Mouse (Mus musculus): ENCODE results near the gene Adamts20.

Gene Adamts20

DNA sequence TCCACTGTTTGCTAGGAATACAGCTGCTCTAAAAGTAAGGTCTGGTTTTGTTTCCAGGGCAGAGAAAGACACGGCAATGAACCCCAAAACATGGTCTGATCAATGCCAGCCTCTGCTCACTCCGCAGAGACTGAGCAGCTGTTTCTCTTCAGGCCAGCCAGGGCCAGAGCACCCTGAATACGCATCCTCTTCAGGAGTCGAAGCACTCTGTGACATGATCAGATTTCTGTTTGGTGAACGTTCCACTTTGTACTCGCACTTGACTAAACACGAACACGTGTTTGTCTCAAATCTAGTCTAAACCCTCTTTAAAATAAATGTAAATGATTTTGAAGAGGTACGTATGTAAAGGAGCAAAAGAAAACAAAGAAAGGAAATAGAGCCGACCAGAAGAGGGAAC is 130.6 kb downstream of the Adamts20 start:
- DNase-seq: no peak

DNA sequence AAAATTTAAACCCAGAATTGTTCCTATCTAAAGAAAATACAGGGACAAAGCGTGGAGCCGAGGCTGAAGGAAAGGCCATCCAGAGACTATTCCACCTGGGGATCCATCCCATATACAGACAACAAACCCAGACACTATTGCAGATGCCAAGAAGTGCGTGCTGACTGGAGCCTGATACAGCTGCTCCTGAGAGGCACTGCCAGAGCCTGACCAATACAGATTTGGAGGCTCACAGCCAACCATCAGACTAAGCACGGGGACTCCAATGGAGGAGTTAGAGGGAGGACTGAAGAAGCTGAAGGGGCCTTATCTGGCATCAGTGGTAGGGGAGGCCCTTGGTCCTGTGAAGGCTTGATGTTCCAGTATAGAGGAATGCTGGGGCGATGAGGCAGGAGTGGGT is 138.6 kb downstream of the Adamts20 start:
- DNase-seq: no peak

DNA sequence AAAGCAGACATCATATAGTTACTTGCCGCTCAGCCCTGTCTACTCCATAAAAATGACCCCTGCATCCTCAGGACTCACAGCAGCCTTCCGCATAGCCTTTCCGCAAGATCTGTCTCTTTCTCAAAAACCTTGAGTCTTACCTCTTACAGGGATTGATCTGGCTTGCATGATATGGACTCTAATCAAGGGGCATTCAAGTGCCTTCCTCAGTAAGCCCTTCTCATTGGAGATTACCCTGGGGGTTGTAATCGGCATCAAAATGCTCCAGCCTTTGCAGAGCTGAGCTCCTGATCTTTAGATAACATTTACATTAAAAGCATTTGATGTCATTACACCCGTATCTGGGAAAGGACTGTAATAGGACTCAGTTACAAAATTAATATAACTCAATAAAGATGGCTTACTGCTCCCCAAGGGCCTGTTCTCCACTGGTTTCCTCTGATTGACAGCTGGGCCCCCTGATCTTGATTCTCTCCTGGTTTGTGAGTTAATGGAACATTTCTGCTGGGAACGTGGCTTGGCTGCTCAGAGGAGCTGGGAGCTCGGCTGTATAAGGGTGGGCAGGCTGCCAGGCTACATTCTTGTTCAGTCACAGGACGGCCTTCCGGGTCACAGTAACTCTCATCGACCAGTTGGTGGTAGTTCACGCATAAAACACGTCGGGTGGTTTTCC is 139.6 kb downstream of the Adamts20 start:
- no peak for DNase-seq

DNA sequence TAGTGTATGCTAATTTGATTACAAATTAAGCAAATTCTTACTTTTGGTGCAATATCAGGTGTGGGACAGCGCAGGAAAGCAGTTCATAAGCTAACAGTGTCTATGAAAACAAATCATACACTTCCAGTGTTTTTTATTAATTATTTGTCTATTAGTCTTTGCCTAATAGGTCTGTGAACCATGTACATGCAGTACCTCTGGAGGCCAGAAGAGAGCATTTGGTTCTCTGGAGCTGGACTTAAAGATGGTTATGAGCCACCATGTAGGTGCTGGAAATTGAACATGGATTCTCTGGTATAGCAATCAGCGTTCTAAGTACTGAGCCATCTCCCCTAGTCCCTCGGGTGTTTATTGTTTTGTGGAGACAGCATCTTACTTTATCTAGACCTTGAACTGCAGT is 149.0 kb downstream of the Adamts20 start:
- DNase-seq: no peak

DNA sequence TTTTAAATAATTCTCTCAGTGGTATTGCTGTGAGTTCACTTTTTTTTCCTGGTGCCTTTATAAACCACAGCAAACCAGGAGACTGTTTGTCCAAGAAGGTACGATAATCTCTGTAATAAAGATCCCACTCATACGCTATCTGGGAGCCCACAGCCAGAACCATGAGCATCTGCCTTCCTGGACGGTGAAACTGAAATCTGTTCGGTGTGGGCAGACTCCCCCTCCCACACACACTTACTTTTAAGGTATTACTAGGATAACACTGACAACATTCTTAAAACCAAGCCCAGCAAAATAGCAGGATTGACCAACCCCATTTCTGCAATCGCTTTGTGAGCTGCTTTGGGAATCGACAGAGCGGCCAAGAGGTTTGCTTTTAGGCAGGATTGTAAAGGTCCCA is 155.5 kb downstream of the Adamts20 start:
- no peak for DNase-seq

DNA sequence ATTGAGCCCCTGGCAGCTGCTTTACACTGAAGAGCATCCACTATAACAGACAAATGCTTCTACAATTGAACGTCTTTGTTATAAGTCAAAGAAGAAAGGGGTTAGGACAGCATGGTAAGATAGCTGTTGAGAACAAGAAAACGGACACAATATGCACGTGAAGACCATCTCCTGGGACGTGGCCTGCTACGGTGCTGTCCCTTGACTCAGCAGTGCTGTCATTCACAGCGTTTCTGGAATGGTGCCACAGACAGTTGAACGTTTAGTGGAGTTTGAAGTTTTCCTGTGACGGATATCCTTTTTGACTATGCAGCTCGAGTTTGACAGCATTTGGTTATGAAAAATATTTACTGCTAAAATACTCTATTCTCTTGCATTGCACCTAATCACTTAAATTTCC is 157.3 kb downstream of the Adamts20 start:
- DNase-seq: no peak

DNA sequence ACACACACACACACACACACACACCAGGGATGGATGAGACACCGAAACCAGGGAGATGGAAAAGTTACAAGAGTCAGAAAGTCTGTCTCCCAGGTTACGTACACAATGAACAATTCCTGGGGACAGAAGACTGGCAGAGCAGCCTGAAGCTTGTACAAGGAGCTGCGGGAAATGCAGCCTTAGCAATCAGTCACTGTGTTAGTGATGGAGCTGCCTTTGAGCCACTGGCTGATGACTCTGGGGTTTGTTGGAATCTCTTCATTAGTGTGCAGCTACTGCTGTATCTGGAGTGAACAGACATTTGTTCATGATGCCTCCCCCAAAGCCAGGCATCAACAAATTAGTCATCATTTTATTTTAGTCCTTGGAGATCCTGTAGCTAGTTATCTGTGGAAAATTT is 162.1 kb downstream of the Adamts20 start:
- DNase-seq: no peak

DNA sequence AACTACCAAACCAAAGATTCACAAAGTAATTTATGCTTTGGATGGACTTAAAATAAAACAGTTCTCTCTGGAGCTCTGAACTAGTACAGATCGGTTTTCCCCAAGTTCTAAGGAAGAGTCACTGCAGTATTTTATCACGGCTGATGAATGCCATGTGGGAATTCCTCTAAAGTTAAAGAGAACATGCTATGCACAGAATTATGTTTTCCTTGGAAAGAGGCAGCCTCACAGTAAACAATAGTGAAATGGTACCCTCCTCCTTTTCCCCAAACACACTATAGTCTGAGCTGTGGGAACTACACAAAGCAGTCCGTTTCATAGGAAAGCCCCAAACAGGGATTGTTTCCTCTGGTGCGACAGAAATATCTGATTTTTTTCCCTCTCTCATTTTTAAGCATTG is 171.1 kb downstream of the Adamts20 start:
- DNase-seq: no peak

DNA sequence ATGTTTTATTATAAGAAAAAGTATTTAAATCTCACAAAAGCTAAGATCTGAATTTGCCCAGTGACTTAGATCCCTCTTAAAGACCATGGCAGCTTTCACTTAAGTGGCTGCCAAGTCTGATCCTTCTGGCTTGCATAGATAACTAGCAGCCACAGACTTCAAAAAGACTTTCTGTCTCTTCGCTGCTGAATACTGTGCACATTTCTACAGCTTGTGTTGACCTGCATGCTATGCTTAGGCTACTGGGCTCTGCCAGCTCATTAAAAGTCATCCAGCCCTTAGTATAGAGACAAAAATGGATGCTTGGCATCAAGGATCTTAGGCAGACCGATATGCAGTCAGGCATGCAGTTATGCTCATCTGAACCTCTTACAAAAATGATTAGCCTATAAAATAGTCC is 177.2 kb downstream of the Adamts20 start:
- no peak for DNase-seq

DNA sequence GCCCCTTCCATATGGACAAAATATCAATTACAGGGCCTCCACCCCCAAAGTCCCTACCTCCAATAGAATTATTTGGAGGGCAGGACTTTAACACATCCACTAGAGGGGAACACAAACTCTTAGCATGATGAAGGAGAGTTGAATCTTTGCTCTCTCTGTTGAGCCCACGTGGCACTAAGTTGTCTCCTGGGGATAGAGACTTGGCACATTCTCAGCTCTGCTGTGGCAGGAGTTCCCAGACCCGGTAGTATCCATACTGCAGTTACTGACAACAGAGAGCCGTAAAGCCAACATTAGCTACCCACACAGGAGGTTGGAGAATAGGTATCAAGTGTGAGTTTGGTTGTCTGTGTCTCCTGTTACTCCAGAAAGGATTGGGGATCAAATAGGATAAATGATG is 177.7 kb downstream of the Adamts20 start:
- no peak for DNase-seq

DNA sequence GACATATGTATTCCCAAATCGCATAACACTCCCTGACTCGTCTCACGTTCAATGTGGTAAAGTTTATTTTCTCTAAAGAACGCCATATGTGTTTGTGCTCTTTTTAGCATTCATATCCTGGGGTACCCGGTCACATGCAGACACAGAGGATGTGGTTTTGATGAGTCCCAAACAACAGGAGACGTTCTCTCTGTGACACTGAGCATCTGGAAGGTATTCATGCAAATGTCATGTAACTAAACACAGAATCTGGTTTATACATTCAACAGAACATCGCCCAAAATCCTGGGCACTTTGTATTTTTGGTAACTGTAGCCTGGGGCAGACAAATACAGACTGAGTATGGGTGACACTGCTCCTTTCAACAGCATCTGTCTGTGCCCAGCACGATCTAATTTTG is 188.8 kb downstream of the Adamts20 start:
- DNase-seq: no peak

DNA sequence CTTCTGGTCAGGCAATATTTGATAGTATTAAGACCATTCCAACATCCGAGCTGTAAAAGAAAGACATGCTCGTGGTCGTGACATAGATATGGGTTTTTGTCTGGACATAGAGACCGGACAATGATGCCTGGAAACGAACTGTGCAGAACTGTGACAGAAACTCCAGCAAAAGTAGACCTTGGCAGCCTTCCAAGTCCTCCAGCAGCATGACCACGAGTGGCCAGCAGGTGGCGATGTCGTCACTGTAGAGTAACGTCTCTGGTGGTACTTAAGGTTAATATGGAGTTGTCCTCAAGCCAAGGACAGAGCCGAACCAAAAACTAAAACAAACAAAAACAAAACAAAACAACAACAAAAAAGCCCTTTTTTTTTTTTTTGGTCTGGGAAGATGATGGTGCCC is 199.6 kb downstream of the Adamts20 start:
- DNase-seq: peak; percentile 71 to 79

DNA sequence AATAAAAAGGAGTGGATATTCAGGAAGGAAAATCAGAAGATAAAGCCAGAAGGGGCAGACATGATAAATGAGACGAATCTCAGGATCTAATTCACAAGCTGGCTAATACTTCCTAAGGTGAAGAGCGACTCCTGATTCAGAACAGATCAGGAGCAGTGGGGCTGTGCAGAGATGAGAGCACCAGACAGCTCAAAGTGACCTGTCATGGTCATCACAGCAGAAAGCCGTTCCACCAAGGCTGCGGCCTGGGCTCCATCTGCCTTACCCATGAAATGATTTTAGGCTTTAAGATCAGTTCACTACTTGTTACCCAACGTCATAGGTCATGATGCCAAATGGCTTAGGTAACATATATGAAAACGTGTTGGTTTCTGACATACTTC is 200.7 kb downstream of the Adamts20 start:
- no peak for DNase-seq

DNA sequence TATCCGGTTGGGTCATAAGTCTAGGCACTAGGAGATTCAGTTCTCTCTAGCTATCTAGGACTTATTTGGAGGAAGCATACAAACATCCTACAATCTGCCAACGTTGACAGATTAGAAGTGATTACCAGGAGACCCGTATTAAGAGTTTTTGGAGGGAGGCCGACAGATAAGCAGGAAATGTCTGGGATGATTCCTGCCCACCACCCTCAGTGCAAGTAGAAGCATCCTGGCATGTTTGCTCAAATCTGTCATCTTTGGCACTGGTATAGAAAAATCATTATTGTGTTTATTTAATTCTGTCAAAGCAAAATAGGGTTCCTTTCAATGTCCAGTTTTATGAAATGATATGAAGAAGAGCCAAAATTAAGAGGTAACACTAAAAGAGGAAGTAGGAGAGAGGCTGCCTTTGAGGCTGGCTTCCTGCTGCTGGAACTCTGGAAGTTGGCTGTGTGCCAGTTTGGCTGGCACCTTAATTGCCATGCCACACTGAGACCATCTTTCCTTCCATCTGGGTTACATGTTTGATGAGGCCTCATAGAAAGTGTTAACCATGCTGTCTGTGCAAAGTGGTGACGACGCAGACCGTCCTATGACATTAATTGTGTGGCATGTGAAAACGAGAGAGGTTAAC is 201.2 kb downstream of the Adamts20 start:
- no peak for DNase-seq

DNA sequence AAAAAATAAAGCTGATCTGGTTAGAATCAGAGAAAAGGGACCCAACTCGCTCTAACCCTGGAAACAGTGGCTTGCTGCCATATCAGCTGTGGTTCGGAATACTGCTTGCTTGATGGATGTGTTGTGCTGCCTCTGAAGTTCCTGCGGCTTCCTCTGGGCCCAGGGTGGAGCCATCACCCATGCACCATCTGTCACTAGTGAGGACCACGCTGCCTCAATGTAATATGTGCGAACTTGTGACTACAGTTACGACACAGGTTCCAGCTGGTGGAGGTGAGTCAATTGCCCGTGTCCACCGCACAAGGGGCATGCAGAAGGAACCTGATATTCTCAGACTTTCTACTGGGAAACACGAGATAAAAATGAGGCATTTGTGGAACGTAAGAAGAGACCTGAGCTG is 202.0 kb downstream of the Adamts20 start:
- DNase-seq: no peak

DNA sequence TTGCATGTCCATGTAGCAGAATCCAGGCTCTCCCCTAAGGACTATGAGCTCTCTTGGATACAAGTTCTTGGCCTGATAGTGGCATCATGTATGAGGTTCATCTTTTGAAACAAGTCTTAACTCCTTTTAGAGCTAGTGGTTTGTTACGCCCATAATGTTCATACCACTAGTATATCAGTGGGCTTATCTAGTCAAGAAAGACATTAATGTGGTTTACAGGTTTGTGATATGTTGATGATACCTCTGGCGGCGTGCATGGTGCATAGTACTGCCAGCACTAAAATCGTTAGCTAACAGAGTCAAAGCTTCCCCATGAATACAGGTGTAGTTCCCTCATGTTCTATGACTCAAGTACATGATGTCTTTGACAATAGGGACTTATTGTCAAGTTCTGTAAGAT is 205.7 kb downstream of the Adamts20 start:
- no peak for DNase-seq

DNA sequence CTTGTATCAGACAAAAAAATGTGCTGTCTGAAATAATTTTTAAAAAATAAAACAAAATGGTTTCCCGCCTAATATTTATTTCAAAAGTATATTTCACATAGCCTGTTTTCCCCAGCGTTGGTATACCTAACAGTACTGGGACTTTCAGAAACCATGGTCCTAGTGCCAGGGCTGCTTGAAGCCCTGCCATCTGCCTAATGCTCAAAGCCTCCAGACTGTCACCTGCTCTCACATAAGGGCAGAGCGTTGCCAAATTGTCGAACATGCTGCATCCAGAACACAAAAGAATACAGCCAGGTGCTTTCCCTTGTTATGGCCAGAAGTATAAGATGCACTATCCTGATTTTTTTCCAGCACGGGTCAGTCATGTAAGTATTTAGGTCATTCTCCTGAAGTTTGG is 209.7 kb downstream of the Adamts20 start:
- DNase-seq: no peak

DNA sequence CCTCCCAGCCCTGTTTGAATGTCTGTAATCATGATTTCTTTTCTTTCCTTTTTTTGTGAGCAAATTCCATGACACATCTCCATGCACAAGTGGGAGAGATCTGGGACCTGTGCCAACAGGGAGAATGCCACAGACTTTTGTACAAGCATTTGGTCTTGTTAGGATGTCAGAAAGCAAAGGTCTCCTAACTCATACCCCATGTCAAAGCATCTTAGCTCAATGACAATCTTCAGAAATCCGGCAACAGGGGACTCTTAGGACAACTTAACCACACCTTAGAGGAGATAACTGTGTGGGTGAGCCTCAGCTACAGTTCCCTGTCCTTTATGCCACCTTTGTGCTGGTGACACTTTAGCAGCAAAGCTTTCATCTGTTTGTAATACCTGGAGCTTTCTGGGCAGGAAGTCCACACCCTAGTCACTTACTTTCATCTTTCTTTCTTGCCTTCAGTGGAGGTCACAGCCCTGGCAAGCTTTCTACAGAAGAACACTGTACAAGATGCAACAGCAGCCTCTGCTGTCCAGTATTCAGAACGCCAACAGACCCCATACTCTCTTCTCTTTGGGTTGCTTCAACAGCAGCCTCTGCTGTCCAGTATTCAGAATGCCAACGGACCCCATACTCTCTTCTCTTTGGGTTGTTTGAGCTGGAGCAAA is 210.2 kb downstream of the Adamts20 start:
- DNase-seq: peak in 1 of 2 experiments; percentile 16

DNA sequence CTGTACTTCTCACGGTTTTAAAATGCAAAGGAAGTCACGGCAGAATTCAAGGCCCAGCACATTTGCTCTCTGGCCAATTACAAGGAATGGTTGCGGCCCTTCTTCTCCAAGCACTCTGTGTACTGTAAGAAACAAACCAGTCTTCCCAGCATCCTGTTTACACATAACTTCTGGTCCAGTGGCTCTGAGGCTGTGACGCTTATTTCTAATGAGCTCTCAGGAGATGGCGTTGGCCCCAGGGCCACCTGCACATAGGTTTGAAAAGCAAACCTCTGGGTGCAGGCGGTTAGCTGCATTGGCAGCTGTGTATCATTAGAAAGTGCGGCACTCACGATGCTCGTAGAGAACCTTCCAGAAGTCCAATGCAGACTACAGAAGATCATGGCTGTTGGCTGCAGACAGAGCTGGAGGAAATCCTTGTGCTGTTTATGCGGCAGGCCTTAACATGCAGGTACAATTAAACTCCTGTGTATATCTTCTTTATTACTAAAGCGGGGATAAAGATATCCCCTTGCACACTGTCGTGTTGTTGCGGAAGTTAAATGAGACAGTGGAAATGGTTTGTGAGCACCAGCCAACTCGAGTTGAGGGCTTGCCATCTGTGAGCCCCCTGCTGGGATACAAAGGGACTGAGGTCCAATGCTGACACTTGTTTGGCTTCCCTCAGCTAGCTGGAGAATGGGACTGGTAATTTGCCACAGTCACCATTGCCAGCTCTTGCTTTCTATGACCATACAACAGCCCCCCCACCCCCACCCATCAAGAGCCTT is 210.9 kb downstream of the Adamts20 start:
- no peak for DNase-seq

DNA sequence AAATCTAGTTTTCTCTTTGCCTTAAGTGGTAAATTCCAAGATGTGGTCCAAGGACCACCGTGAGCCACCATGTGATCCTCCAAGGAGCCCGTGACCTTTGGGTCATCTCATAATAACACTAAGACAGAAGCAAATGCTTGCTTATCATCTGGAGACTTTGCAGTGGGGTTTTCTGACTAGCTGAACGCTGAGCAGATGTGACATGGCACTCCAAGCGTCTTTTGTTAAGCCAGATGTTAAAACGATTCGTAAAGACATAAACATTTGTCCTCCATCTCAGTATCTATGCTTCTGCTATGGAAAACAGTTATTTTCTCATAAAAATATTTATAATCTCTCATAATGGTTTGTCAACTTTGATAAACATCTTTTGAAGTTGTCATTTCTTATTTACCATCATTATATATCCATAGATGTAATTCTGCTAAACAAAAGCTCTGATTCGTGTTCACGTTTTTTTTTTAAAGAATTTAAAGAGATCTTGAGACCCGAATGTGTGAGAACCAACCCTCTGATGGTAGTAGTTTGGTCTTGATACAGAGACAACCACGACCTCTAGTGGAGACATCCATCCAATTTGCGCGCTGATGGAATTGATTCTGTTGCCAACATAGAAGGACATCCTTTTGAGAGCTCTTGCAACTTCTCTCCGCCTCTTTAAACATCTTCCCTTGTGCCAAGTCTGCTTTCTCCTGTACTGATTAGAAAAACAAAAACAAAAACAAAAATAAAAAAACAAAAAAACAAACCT is 212.1 kb downstream of the Adamts20 start:
- peak; percentile 23 to 26 for DNase-seq

DNA sequence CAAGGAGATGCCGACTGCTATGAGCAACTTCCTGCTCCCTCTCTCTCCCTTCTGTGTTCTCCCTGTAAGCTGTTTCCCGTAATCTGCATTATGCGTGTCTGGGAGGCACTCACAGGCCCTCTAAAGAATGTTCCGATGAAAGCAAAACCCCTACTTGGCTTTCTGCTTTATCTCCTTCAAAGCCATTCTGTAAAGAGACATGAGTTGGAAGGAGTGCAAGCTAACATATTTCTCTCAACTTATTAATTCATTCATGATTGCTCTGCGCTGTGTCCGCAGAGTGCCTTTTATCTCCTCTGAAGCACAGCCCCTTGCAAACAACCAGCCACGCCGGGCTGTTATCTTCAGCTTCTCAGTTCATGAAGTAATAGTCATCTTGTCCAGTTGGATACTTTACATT is 215.5 kb downstream of the Adamts20 start:
- no peak for DNase-seq

DNA sequence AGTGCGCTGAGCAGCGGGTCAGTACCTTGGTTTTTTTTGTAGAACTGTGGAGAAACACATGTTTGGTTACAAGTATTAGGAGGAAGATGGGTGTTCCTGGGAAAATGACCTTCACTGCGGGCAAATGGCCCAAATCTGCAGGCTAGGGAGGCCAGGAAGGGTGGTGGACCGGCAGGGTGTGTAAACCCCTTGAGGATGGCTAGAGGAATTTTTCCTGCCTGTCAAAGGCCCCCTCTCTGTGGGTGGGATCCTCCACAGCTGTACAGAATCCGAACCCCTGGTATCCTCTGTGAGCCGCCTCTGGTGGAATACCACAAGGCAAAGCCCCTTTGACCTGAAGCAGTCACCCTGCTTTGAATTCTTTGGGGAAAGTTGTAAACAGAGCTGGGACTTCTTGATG is 216.8 kb downstream of the Adamts20 start:
- no peak for DNase-seq

DNA sequence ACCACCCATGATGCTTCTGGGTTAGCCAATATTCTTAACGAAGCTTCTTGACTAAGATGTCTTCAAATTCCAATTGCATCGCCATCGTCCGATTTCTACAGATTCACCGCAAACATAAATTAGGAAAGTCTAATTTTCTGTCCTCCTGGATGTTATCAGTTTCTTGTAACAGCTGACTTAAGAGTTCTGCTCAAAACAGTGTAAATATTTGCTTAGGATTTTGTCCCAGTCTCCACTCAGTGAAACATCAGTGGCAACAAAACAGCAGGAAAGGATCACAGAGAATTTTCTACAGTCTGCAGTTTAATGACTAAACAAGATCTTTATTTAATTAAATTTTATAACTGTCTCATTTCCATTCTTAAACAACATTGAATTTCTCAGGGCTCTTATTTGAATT is 218.5 kb downstream of the Adamts20 start:
- DNase-seq: no peak
